Mouse (Mus musculus) CD4-positive naive resting alpha-beta T cell, adult 76 days (primary cell): Measurements from ENCODE around the gene Stfa2l1. TPM values are rescaled to one million over a fixed set of nuclear protein-coding genes. Genes with fewer than 3 reads are reported as not detected.

Experiments used
- total RNA-seq: library from RNA; stranded (reverse); gene quantifications from one replicate; pipeline ENCODE4 v1.2.4, GENCODE M21; 2023

Gene Stfa2l1
- total RNA-seq = not detected

GRCm38 (mm10) chr16:36156402-36156975 is at the start of gene Stfa2l1:
Gene Stfa2l1 (plus strand): TSS chr16:36156811.

GRCm38 (mm10) chr16:36131141-36131540 is 25.5 kb upstream of the Stfa2l1 start, which contains the start of gene Csta1:
Gene Csta1 (minus strand): TSS chr16:36131241.

GRCm38 (mm10) chr16:36183912-36184311 is 27.3 kb downstream of the Stfa2l1 start, which contains the start of gene Gm5483:
Gene Gm5483 (plus strand): TSS chr16:36184212.

GRCm38 (mm10) chr16:36209967-36210453 is 53.4 kb downstream of the Stfa2l1 start, which contains the start of gene Gm5416:
Gene Gm5416 (plus strand): TSS chr16:36210403.

Other genes starting within 250 kb of the Stfa2l1 start
- gene Parp9, start 218.3 kb upstream of the Stfa2l1 start, total RNA-seq = 51.4 TPM
- 44.0 TPM for gene Dtx3l, start 217.7 kb upstream of the Stfa2l1 start, total RNA-seq
- 214 TPM for gene Kpna1, start 178.1 kb upstream of the Stfa2l1 start, total RNA-seq
- 7.2 TPM for gene Wdr5b, start 115.6 kb upstream of the Stfa2l1 start, total RNA-seq
- gene Fam162a, start 85.2 kb upstream of the Stfa2l1 start, total RNA-seq = 24.6 TPM
- gene Ccdc58, start 85.1 kb upstream of the Stfa2l1 start, total RNA-seq = 35.1 TPM
- not detected for gene Csta1, start 25.6 kb upstream of the Stfa2l1 start, total RNA-seq
- not detected for gene Gm5483, start 27.4 kb downstream of the Stfa2l1 start, total RNA-seq
- gene Gm5416, start 53.6 kb downstream of the Stfa2l1 start, total RNA-seq = not detected
- not detected for gene 2010005H15Rik, start 64.7 kb downstream of the Stfa2l1 start, total RNA-seq
- not detected for gene Stfa1, start 120.1 kb downstream of the Stfa2l1 start, total RNA-seq
- gene BC117090, start 177.5 kb downstream of the Stfa2l1 start, total RNA-seq = not detected
- gene BC100530, start 210.9 kb downstream of the Stfa2l1 start, total RNA-seq = not detected